Mouse (Mus musculus) forebrain, embryonic 11.5 days (tissue): ENCODE measurements around the gene Psat1. TPM values are rescaled to one million over a fixed set of nuclear protein-coding genes. Genes with fewer than 3 reads are reported as not detected.

Experiments
- ATAC-seq: fragments of 200-750 bp; cut with Nextera tagmentation; replicated peaks from 2 replicates; pipeline ENCODE4 v1.8.0; 2017; ENCODE audit warnings: moderate TSS enrichment; ENCODE audit not compliant: low FRiP score
- DNase-seq: peaks from one replicate; pipeline ENCODE4 v3.0.0-alpha.2; 2017; ENCODE audit warnings: low spot score
- H3K27ac ChIP-seq: fragments of 300-500 bp; sonication (generic); 2 replicates; pipeline ENCODE4 v1.5.1; 2014; ENCODE audit warnings: low read depth, low read length
- H3K27me3 ChIP-seq: fragments of 300-500 bp; sonication (generic); 2 replicates; pipeline ENCODE4 v1.6.1; 2014; ENCODE audit warnings: mild to moderate bottlenecking, low read length, mixed read lengths; ENCODE audit not compliant: control insufficient read depth, insufficient read depth
- H3K36me3 ChIP-seq: fragments of 300-500 bp; sonication (generic); 2 replicates; pipeline ENCODE4 v1.6.1; 2014; ENCODE audit warnings: mild to moderate bottlenecking, low read length, moderate library complexity, mixed read lengths; ENCODE audit not compliant: control insufficient read depth, insufficient read depth
- H3K4me1 ChIP-seq: fragments of 300-500 bp; sonication (generic); replicated peaks from 2 replicates; pipeline ENCODE4 v1.6.1; 2014; ENCODE audit warnings: low read length, mixed read lengths; ENCODE audit not compliant: control insufficient read depth, insufficient read depth
- H3K4me2 ChIP-seq: fragments of 300-500 bp; sonication (generic); 2 replicates; pipeline ENCODE4 v1.6.1; 2014; ENCODE audit warnings: low read depth, mild to moderate bottlenecking, low read length, moderate library complexity, mixed read lengths; ENCODE audit not compliant: severe bottlenecking
- H3K4me3 ChIP-seq: fragments of 300-500 bp; sonication (generic); 2 replicates; pipeline ENCODE4 v1.5.1; 2014; ENCODE audit warnings: low read depth, low read length
- H3K9ac ChIP-seq: fragments of 300-500 bp; sonication (generic); 2 replicates; pipeline ENCODE4 v1.6.1; 2014; ENCODE audit warnings: low read length
- H3K9me3 ChIP-seq: fragments of 300-500 bp; sonication (generic); 2 replicates; pipeline ENCODE4 v1.6.1; 2016; ENCODE audit warnings: low read length, mixed read lengths; ENCODE audit not compliant: control insufficient read depth
- WGBS: fragments of 180-500 bp; shearing (Covaris S2); extraction: QIAGEN DNeasy Blood & Tissue Kit; methylation state at CpG from one replicate; pipeline ENCODE4 v1.1.7; 2014; 5-methylcytosine and 5-hydroxymethylcytosine counted together
- polyA plus RNA-seq: library from polyadenylated mRNA; unstranded; fragments of >200 nt; fragmentation: Nextera tagmentation; extraction: Ambion mirVana; gene quantifications from 2 replicates; pipeline ENCODE4 v1.2.1, GENCODE M21; 2014

The Psat1 gene
- polyA plus RNA-seq, 1 experiment from 2014 or later: 137 TPM

GRCm38 (mm10) chr19:15913249-15913997 lies 33.7 kb downstream of the Psat1 start:
- WGBS: 95% methylated on average over 9 of the region's 9 CpGs
- Histone ChIP-seq H3K36me3 (peaks cover 8% of the 10 kb centered on the region; the same call in 1 of the 2 replicates), H3K4me2 (no peak overlapping the region), H3K27me3 (no peaks in the 10 kb centered on the region), H3K27ac (no peak overlapping the region), H3K9ac (no peak overlapping the region), H3K4me3 (no peak overlapping the region), H3K9me3 (no peaks in the 10 kb centered on the region), H3K4me1 (no peaks in the 10 kb centered on the region)
- DNase-seq (no peak), ATAC-seq (no peak)

- no peaks in the 10 kb centered on the region for H3K9me3 ChIP-seq
- H3K27ac ChIP-seq: no peak overlapping the region
- WGBS: 91% methylated on average over 5 of the region's 5 CpGs
- no peaks in the 10 kb centered on the region for H3K4me1 ChIP-seq
- H3K9ac ChIP-seq: no peak overlapping the region
- no peak overlapping the region for H3K4me3 ChIP-seq
- ATAC-seq: no peak
- peaks cover 8% of the 10 kb centered on the region; the same call in 1 of the 2 replicates for H3K36me3 ChIP-seq
- no peaks in the 10 kb centered on the region for H3K27me3 ChIP-seq
- DNase-seq: no peak
- no peak overlapping the region for H3K4me2 ChIP-seq
Measured at GRCm38 (mm10) chr19:15911441-15911840, 35.7 kb downstream of the Psat1 start.

DNA sequence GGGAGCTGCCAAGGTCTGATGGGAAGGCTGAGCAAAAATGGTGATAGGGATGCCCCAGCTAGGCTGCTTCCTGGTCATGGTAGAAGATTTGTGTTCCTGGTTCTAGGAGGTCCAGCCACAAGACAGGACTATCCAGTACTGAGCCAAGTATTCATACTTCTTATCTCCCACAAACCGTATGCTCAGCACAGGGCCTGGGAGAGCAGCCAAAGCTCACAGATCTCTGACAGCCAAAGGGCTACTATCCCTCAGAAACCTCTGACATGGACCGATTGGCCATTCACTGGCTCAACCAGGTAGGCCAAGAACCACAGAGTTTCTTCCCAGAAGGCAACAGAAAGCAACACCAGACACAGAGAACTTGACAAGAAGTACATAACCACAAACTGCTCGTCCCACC lies 36.1 kb downstream of the Psat1 start:
- no peak for ATAC-seq
- no peak overlapping the region for H3K4me2 ChIP-seq
- WGBS: 85% methylated on average over 3 of the region's 3 CpGs
- DNase-seq: no peak
- H3K27me3 ChIP-seq: no peaks in the 10 kb centered on the region
- H3K4me3 ChIP-seq: no peak overlapping the region
- H3K9ac ChIP-seq: no peak overlapping the region
- no peak overlapping the region for H3K27ac ChIP-seq
- H3K36me3 ChIP-seq: peaks cover 8% of the 10 kb centered on the region; the same call in 1 of the 2 replicates
- H3K9me3 ChIP-seq: no peaks in the 10 kb centered on the region
- H3K4me1 ChIP-seq: no peaks in the 10 kb centered on the region

- ATAC-seq (no peak), DNase-seq (no peak)
- Histone ChIP-seq H3K27me3 (no peaks in the 10 kb centered on the region), H3K9ac (no peak overlapping the region), H3K4me1 (no peaks in the 10 kb centered on the region), H3K4me2 (no peak overlapping the region), H3K4me3 (no peak overlapping the region), H3K27ac (no peak overlapping the region), H3K36me3 (peaks cover 11% of the 10 kb centered on the region; the same call in 1 of the 2 replicates), H3K9me3 (no peaks in the 10 kb centered on the region)
- WGBS: 100% methylated on average over 1 of the region's 1 CpGs
Measured at GRCm38 (mm10) chr19:15910488-15910887, 36.6 kb downstream of the Psat1 start.

GRCm38 (mm10) chr19:15908016-15908415 lies 39.1 kb downstream of the Psat1 start:
- Histone ChIP-seq H3K27me3 (no peaks in the 10 kb centered on the region), H3K9me3 (no peaks in the 10 kb centered on the region), H3K4me1 (peaks cover 4% of the 10 kb centered on the region; the same call in 1 of the 2 replicates), H3K4me3 (no peak overlapping the region), H3K9ac (no peak overlapping the region), H3K4me2 (no peak overlapping the region), H3K27ac (no peak overlapping the region), H3K36me3 (peaks cover 7% of the 10 kb centered on the region; the same call in 1 of the 2 replicates)
- 92% methylated on average over 5 of the region's 5 CpGs for WGBS
- no peak for ATAC-seq
- DNase-seq: no peak

DNA sequence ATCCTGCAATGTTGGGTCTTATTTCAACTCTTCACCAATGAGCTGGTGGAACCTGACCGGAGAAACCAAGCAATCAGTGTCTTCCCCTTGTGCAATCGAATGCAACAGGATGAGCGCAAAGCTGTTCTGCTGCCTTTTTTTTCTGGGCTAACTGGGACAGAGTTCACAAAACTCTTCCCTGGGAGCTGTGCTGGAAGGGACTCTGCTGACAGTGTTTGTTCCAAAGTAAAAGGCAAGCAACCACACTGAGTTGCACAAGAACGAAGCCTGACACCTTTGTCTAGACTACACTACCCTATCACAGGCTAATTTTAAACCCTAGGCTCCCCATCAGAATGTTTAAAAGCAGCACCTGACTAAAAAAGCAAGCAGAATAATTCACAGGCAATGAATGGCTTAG lies 42.4 kb downstream of the Psat1 start:
- Histone ChIP-seq H3K9ac (no peak overlapping the region), H3K4me1 (peaks cover 4% of the 10 kb centered on the region; the same call in 1 of the 2 replicates), H3K36me3 (peaks cover 4% of the 10 kb centered on the region; the same call in 1 of the 2 replicates), H3K27me3 (no peaks in the 10 kb centered on the region), H3K4me2 (no peak overlapping the region), H3K4me3 (no peak overlapping the region), H3K27ac (no peak overlapping the region), H3K9me3 (no peaks in the 10 kb centered on the region)
- DNase-seq: no peak
- no peak for ATAC-seq
- WGBS: 92% methylated on average over 4 of the region's 4 CpGs

DNA sequence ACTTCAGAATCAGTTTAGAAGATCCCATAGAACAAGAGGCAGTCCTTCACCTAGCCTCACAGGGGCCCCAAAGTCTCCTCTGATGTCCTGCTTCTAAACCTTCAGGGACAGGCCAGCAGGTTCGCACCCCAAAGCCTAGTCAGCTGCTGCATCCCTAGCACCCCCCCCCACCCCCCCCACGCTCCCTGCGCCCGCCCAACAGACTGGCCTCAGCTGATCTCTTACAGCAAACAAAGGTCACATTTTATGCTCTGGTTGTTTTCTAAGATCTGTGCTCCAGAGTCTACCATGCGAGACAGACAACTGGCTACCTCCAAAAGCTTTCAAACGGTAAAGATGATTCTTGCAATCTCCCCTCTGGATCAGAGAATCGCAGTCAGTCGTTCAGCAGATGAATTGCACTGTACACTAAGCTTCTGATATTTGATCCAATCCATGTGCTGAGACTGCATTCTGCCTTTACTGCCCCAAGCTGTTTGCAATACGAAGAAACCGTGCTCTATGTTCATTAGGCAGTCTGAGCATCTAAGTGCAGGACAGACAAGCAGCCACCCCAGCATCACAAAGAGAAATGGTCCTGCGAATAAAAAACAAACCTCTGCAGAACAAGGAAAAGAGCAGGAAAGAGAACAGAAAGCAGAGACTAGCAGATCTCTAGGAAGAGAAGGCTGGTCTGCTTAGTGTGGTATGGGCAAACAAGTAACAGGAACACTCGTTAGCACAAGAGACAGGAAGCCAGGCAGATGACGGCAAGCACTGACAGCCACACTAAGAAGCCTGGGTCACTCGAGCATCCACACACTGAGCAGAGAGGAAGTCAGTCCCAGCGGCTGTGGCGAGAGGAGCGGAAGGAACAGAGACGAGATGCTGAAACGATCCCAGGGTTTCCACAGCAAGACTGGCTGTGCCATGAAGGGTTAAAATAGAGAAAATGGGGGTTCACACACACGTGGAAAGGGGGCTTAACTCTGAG lies 43.3 kb downstream of the Psat1 start:
- Histone ChIP-seq H3K4me2 (no peak overlapping the region), H3K9me3 (no peaks in the 10 kb centered on the region), H3K27me3 (no peaks in the 10 kb centered on the region), H3K9ac (no peak overlapping the region), H3K4me3 (no peak overlapping the region), H3K4me1 (peaks cover 4% of the 10 kb centered on the region; the same call in 1 of the 2 replicates), H3K27ac (no peak overlapping the region), H3K36me3 (peaks cover 4% of the 10 kb centered on the region; the same call in 1 of the 2 replicates)
- WGBS: 27% methylated on average over 20 of the region's 20 CpGs
- ATAC-seq (peak; percentile 33; the same call in 1 of the 2 replicates), DNase-seq (no peak)

DNA sequence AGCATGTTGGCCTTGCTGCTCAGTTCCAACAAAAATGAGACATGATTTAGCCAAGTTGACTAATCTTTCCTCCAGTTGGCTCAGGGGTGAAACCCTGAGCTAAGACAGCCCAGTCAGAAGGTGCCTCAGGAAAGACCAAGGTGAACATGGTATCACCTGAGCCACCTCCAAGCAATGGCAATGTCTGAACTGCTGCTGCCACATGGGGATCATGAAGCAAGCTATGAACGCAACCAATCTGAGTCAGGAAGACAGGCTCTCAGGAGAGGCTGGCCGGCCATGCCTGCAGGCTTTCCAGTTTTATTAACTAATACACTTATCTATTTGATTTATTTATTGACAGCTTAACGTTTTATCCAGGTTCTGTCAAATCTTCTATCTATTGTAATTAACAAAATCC lies 51.5 kb downstream of the Psat1 start:
- H3K4me1 ChIP-seq: no peaks in the 10 kb centered on the region
- H3K4me2 ChIP-seq: no peak overlapping the region
- no peak overlapping the region for H3K4me3 ChIP-seq
- H3K36me3 ChIP-seq: no peaks in the 10 kb centered on the region
- ATAC-seq: no peak
- H3K27me3 ChIP-seq: no peaks in the 10 kb centered on the region
- H3K9ac ChIP-seq: no peak overlapping the region
- no peak overlapping the region for H3K27ac ChIP-seq
- H3K9me3 ChIP-seq: no peaks in the 10 kb centered on the region
- 85% methylated on average over 3 of the region's 3 CpGs for WGBS
- no peak for DNase-seq
